Mouse (Mus musculus) stomach, postnatal 0 days (tissue): ENCODE measurements around the gene Olfr1564.
"Not testable (repeated sequence)": the region's sequence is repeated elsewhere in the genome, so short reads cannot be mapped to it uniquely, and the experiment has no call there.

Experiments
- CTCF ChIP-seq: IDR thresholded peaks from 2 replicates; pipeline ENCODE4 v1.5.1; 2016; ENCODE audit warnings: antibody characterized with exemption, low read depth, mild to moderate bottlenecking, moderate library complexity
- EP300 ChIP-seq: optimal IDR thresholded peaks from 2 replicates; pipeline ENCODE3; 2016; ENCODE audit warnings: antibody characterized with exemption

GRCm38 (mm10) chr17:33236646-33237045 lies 15.2 kb upstream of the Olfr1564 start:
- not testable (repeated sequence) for TF ChIP-seq CTCF, EP300
